Mouse (Mus musculus) liver, postnatal 0 days (tissue): ENCODE results near the gene Cald1.

ENCODE experiments used
- CTCF ChIP-seq: sonication (generic); IDR thresholded peaks from 2 replicates; pipeline ENCODE4 v1.5.1; 2016; ENCODE audit warnings: antibody characterized with exemption, low read depth
- EP300 ChIP-seq: IDR thresholded peaks from 2 replicates; pipeline ENCODE4 v1.6.1; 2016; ENCODE audit warnings: antibody characterized with exemption, low read depth, mild to moderate bottlenecking

GRCm38 (mm10) chr6:34748566-34748965, 150.3 kb downstream of the Cald1 start:
- no peak for TF ChIP-seq CTCF
- TF ChIP-seq EP300, result no peak
